Mouse (Mus musculus) liver, embryonic 11.5 days (tissue): ENCODE results near the gene Mapkbp1. TPM values are rescaled to one million over a fixed set of nuclear protein-coding genes. Genes with fewer than 3 reads are reported as not detected.
A peak's percentile ranks its signal among the peaks of the same experiment; 100 is the strongest.

ENCODE experiments used
- ATAC-seq: fragments of 200-750 bp; cut with Nextera tagmentation; replicated peaks from 2 replicates; pipeline ENCODE4 v1.8.0; 2017; ENCODE audit warnings: moderate number of reproducible peaks, mild to moderate bottlenecking, moderate TSS enrichment, moderate library complexity; ENCODE audit not compliant: low FRiP score
- DNase-seq: peaks from one replicate; pipeline ENCODE4 v3.0.0-alpha.2; 2017; ENCODE audit warnings: low spot score
- H3K27ac ChIP-seq: fragments of 300-500 bp; sonication (generic); 2 replicates; pipeline ENCODE4 v1.5.1; 2014; ENCODE audit warnings: mild to moderate bottlenecking, low read depth, low read length, control low read depth
- H3K27me3 ChIP-seq: fragments of 300-500 bp; sonication (generic); replicated peaks from 2 replicates; pipeline ENCODE4 v1.6.1; 2014; ENCODE audit warnings: low read length, mixed read lengths; ENCODE audit not compliant: control insufficient read depth, insufficient read depth
- H3K36me3 ChIP-seq: fragments of 300-500 bp; sonication (generic); 2 replicates; pipeline ENCODE4 v1.6.1; 2014; ENCODE audit warnings: mild to moderate bottlenecking, low read length, moderate library complexity, mixed read lengths; ENCODE audit not compliant: control insufficient read depth, insufficient read depth
- H3K4me1 ChIP-seq: fragments of 300-500 bp; sonication (generic); replicated peaks from 2 replicates; pipeline ENCODE4 v1.6.1; 2014; ENCODE audit warnings: low read length, mixed read lengths; ENCODE audit not compliant: control insufficient read depth, insufficient read depth
- H3K4me2 ChIP-seq: fragments of 300-500 bp; sonication (generic); 2 replicates; pipeline ENCODE4 v1.6.1; 2014; ENCODE audit warnings: mild to moderate bottlenecking, control low read depth, moderate library complexity
- H3K4me3 ChIP-seq: fragments of 300-500 bp; sonication (generic); 2 replicates; pipeline ENCODE4 v1.5.1; 2014; ENCODE audit warnings: low read depth, low read length, control low read depth
- H3K9ac ChIP-seq: fragments of 300-500 bp; sonication (generic); 2 replicates; pipeline ENCODE4 v1.6.1; 2014; ENCODE audit warnings: low read depth, low read length, control low read depth
- H3K9me3 ChIP-seq: fragments of 300-500 bp; sonication (generic); 2 replicates; pipeline ENCODE4 v1.6.1; 2016; ENCODE audit warnings: low read length, inconsistent platforms, mixed read lengths; ENCODE audit not compliant: control insufficient read depth
- WGBS: fragments of 180-500 bp; shearing (Covaris S2); extraction: QIAGEN DNeasy Blood & Tissue Kit; methylation state at CpG from one replicate; pipeline ENCODE4 v1.1.7; 2014; 5-methylcytosine and 5-hydroxymethylcytosine counted together
- polyA plus RNA-seq: library from polyadenylated mRNA; unstranded; fragments of >200 nt; fragmentation: Nextera tagmentation; extraction: Ambion mirVana; gene quantifications from 2 replicates; pipeline ENCODE4 v1.2.1, GENCODE M21; 2014

Gene Mapkbp1
- polyA plus RNA-seq, 1 experiment from 2014 or later, result 1.7 TPM

- Histone ChIP-seq H3K27ac (no peak overlapping the region), H3K27me3 (no peaks in the 10 kb centered on the region), H3K4me1 (peaks cover 6% of the 10 kb centered on the region; the same call in 1 of the 2 replicates), H3K9ac (peak overlapping the region; percentile 22; the same call in 1 of the 2 replicates), H3K4me2 (no peak overlapping the region), H3K9me3 (no peaks in the 10 kb centered on the region), H3K36me3 (no peaks in the 10 kb centered on the region), H3K4me3 (no peak overlapping the region)
- ATAC-seq (no peak; the same call in 1 of the 2 replicates), DNase-seq (no peak)
- WGBS, result 48% methylated on average over 3 of the region's 3 CpGs
These were observed 28.5 kb downstream of the Mapkbp1 start for GRCm38 (mm10) chr2:120000882-120001584.

GRCm38 (mm10) chr2:120001956-120002355, 29.5 kb downstream of the Mapkbp1 start:
- DNase-seq (no peak), ATAC-seq (no peak)
- no peaks in the 10 kb centered on the region for H3K27me3 ChIP-seq
- peaks cover 6% of the 10 kb centered on the region; the same call in 1 of the 2 replicates for H3K4me1 ChIP-seq
- no peaks in the 10 kb centered on the region for H3K9me3 ChIP-seq
- no peaks in the 10 kb centered on the region for H3K36me3 ChIP-seq
- WGBS, result 66% methylated on average over 4 of the region's 4 CpGs
- no peak overlapping the region for H3K4me3 ChIP-seq
- H3K4me2 ChIP-seq, result no peak overlapping the region
- H3K9ac ChIP-seq, result no peak overlapping the region
- H3K27ac ChIP-seq, result no peak overlapping the region

GRCm38 (mm10) chr2:120003970-120004369, 31.5 kb downstream of the Mapkbp1 start:
- H3K4me2 ChIP-seq, result no peak overlapping the region
- WGBS, result 77% methylated on average over 2 of the region's 2 CpGs
- ATAC-seq (no peak), DNase-seq (no peak)
- H3K9me3 ChIP-seq, result no peaks in the 10 kb centered on the region
- no peaks in the 10 kb centered on the region for H3K27me3 ChIP-seq
- no peak overlapping the region for H3K27ac ChIP-seq
- no peak overlapping the region for H3K4me3 ChIP-seq
- H3K9ac ChIP-seq, result no peak overlapping the region
- H3K4me1 ChIP-seq, result peaks cover 6% of the 10 kb centered on the region; the same call in 1 of the 2 replicates
- no peaks in the 10 kb centered on the region for H3K36me3 ChIP-seq

- Histone ChIP-seq H3K4me3 (no peak overlapping the region), H3K27ac (no peak overlapping the region), H3K9me3 (no peaks in the 10 kb centered on the region), H3K36me3 (no peaks in the 10 kb centered on the region), H3K4me1 (no peaks in the 10 kb centered on the region), H3K4me2 (no peak overlapping the region), H3K9ac (no peak overlapping the region), H3K27me3 (no peaks in the 10 kb centered on the region)
- WGBS, result 96% methylated on average over 7 of the region's 7 CpGs
- no peak for DNase-seq
- no peak for ATAC-seq
These were observed 34.2 kb downstream of the Mapkbp1 start for GRCm38 (mm10) chr2:120006696-120007095.

GRCm38 (mm10) chr2:120007680-120008210, 35.2 kb downstream of the Mapkbp1 start:
- ATAC-seq, result no peak
- 88% methylated on average over 4 of the region's 4 CpGs for WGBS
- no peak for DNase-seq

GRCm38 (mm10) chr2:120008672-120009071, 36.2 kb downstream of the Mapkbp1 start:
- no peak overlapping the region for H3K9ac ChIP-seq
- no peak for DNase-seq
- no peaks in the 10 kb centered on the region for H3K4me1 ChIP-seq
- no peak overlapping the region for H3K4me3 ChIP-seq
- H3K27me3 ChIP-seq, result no peaks in the 10 kb centered on the region
- no peaks in the 10 kb centered on the region; the same call in 1 of the 2 replicates for H3K36me3 ChIP-seq
- no peak overlapping the region for H3K27ac ChIP-seq
- H3K4me2 ChIP-seq, result no peak overlapping the region
- no peak for ATAC-seq
- no peaks in the 10 kb centered on the region for H3K9me3 ChIP-seq
- WGBS, result 38% methylated on average over 4 of the region's 4 CpGs

More at GRCm38 (mm10) chr2:120007680-120008210, 35.2 kb downstream of the Mapkbp1 start:
- Histone ChIP-seq H3K4me1 (no peaks in the 10 kb centered on the region), H3K4me3 (no peak overlapping the region), H3K9ac (no peak overlapping the region), H3K4me2 (no peak overlapping the region), H3K27ac (no peak overlapping the region), H3K27me3 (no peaks in the 10 kb centered on the region), H3K9me3 (no peaks in the 10 kb centered on the region), H3K36me3 (no peaks in the 10 kb centered on the region; the same call in 1 of the 2 replicates)

- Histone ChIP-seq H3K9me3 (no peaks in the 10 kb centered on the region), H3K9ac (no peak overlapping the region), H3K27me3 (no peaks in the 10 kb centered on the region), H3K4me2 (no peak overlapping the region), H3K27ac (no peak overlapping the region), H3K4me3 (no peak overlapping the region), H3K4me1 (no peaks in the 10 kb centered on the region; the same call in 1 of the 2 replicates), H3K36me3 (no peaks in the 10 kb centered on the region; the same call in 1 of the 2 replicates)
- ATAC-seq (no peak), DNase-seq (no peak)
- 77% methylated on average over 8 of the region's 8 CpGs for WGBS
These were observed 39.1 kb downstream of the Mapkbp1 start for GRCm38 (mm10) chr2:120011462-120012200.

GRCm38 (mm10) chr2:120012924-120013323, 40.4 kb downstream of the Mapkbp1 start:
- Histone ChIP-seq H3K9ac (no peak overlapping the region), H3K4me2 (no peak overlapping the region), H3K4me1 (no peaks in the 10 kb centered on the region; the same call in 1 of the 2 replicates), H3K27ac (no peak overlapping the region), H3K9me3 (no peaks in the 10 kb centered on the region), H3K36me3 (peaks cover 5% of the 10 kb centered on the region; the same call in 1 of the 2 replicates), H3K4me3 (no peak overlapping the region), H3K27me3 (no peaks in the 10 kb centered on the region)
- WGBS, result 68% methylated on average over 13 of the region's 13 CpGs
- no peak for DNase-seq
- ATAC-seq, result 0 out of 2 replicates have a peak, but pooled peaks have one; percentile 51
